ENCODE assay signal across 8 mouse cellular contexts in the genomic region with DNA sequence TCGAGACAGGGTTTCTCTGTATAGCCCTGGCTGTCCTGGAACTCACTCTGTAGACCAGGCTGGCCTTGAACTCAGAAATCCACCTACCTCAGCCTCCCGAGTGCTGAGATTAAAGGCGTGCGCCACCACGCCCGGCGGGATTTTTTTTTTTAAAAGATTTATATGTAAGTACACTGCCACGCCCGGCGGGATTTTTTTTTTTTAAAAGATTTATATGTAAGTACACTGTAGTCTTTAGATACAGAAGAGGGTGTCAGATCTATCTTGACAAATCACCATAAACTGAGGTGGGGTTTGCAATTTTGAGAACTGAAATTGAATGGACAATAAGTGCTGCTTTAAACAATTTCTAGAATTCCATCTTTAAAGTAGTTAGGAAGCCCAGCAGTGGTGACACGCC. TPM values are rescaled to one million over a fixed set of nuclear protein-coding genes. Genes with fewer than 3 reads are reported as not detected.
DNase-seq lines count a peak whose midpoint lies in the region; ATAC-seq and TF ChIP-seq lines count a peak whose summit lies in the region.

No protein-coding gene starts in this region.

- peak overlapping the region; percentile 92 for H3K4me3 ChIP-seq in hindbrain, embryonic 10.5 days
- no peak overlapping the region for H3K4me3 ChIP-seq in hindbrain, embryonic 11.5 days (ENCODE audit: low read depth, low read length)
- H3K4me3 ChIP-seq in myocyte, result peak overlapping the region; percentile 25

- 51% methylated on average over 11 of the region's 11 CpGs for WGBS in hindbrain, embryonic 10.5 days
- 51% methylated on average over 11 of the region's 11 CpGs for WGBS in hindbrain, embryonic 11.5 days

- no peak for ATAC-seq in hindbrain, embryonic 11.5 days (ENCODE audit: low FRiP score)

- no peak overlapping the region for H3K9ac ChIP-seq in hindbrain, embryonic 11.5 days (ENCODE audit: low read depth, low read length)

- peaks cover 50% of the 10 kb centered on the region for H3K4me1 ChIP-seq in hindbrain, embryonic 10.5 days (replicated peaks)
- H3K4me1 ChIP-seq in hindbrain, embryonic 11.5 days (replicated peaks; ENCODE audit: control insufficient read depth, insufficient read depth, low read length), result peaks cover 10% of the 10 kb centered on the region

- no peaks in the 10 kb centered on the region for H3K27me3 ChIP-seq in hindbrain, embryonic 10.5 days (ENCODE audit: insufficient read depth, poor library complexity, severe bottlenecking)
- H3K27me3 ChIP-seq in hindbrain, embryonic 11.5 days (ENCODE audit: control insufficient read depth, insufficient read depth, low read length), result no peaks in the 10 kb centered on the region
- no peaks in the 10 kb centered on the region for H3K27me3 ChIP-seq in myocyte (ENCODE audit: control insufficient read depth, insufficient read depth, insufficient read length)

- DNase-seq in hindbrain, embryonic 10.5 days (ENCODE audit: low spot score), result no peak
- no peak for DNase-seq in hindbrain, embryonic 11.5 days (ENCODE audit: low spot score)
- peak; percentile 64 for DNase-seq in ZHBTc4 (ENCODE audit: low read depth, low spot score)
- DNase-seq in induced T-regulatory cell, adult 2 months (ENCODE audit: low read depth), result peak; percentile 47
- DNase-seq in natural killer cell, adult 2 months (ENCODE audit: low spot score in 2 of 2), result no peak
- DNase-seq in kidney, adult 11 months, result no peak
- no peak for DNase-seq in right cerebral cortex, postnatal 4 days

- H3ac ChIP-seq in myocyte (ENCODE audit: control insufficient read depth, insufficient read length), result no peak overlapping the region

- peaks cover 31% of the 10 kb centered on the region for H3K79me2 ChIP-seq in myocyte (ENCODE audit: control insufficient read depth, insufficient read depth)

- no peak for TF ChIP-seq POLR2A in myocyte (IDR thresholded peaks at IDR 0.05; ENCODE audit: insufficient read length, low read depth)

- peak overlapping the region; percentile 93 for H3K27ac ChIP-seq in hindbrain, embryonic 10.5 days
- H3K27ac ChIP-seq in hindbrain, embryonic 11.5 days (ENCODE audit: low read depth, low read length), result no peak overlapping the region

- peaks cover 42% of the 10 kb centered on the region for H3K36me3 ChIP-seq in hindbrain, embryonic 10.5 days
- H3K36me3 ChIP-seq in hindbrain, embryonic 11.5 days (ENCODE audit: control insufficient read depth, insufficient read depth, low read length), result peaks cover 8% of the 10 kb centered on the region
- peaks cover 27% of the 10 kb centered on the region for H3K36me3 ChIP-seq in myocyte (ENCODE audit: control insufficient read depth, insufficient read depth)

- H3K4me2 ChIP-seq in hindbrain, embryonic 11.5 days (replicated peaks; ENCODE audit: low read depth, low read length), result no peak overlapping the region
- H3K4me2 ChIP-seq in myocyte (ENCODE audit: low read depth), result peak overlapping the region; percentile 82

- H3K9me3 ChIP-seq in hindbrain, embryonic 10.5 days, result no peaks in the 10 kb centered on the region
- H3K9me3 ChIP-seq in hindbrain, embryonic 11.5 days (ENCODE audit: control insufficient read depth, low read length), result no peaks in the 10 kb centered on the region

TF ChIP-seq in myocyte, 11 proteins besides CTCF, POLR2A, EP300 and RAD21:
- TF ChIP-seq USF1 (IDR thresholded peaks at IDR 0.05; ENCODE audit: low read depth), result no peak
- no peak for TF ChIP-seq REST (IDR thresholded peaks at IDR 0.05; ENCODE audit: insufficient read depth, insufficient read length)
- no peak for TF ChIP-seq TCF12 (IDR thresholded peaks at IDR 0.05; ENCODE audit: insufficient read depth, poor library complexity, severe bottlenecking)

RNA-seq across cellular contexts. Expression of a gene that starts 0.9 kb away (rescaled TPM):
- polyA plus RNA-seq in hindbrain, embryonic 10.5 days (2016; fragmentation: Nextera tagmentation; extraction: Ambion mirVana), result 2.3 and 4.7 TPM in 2 replicates
- 3.1 and 4.6 TPM in 2 replicates for polyA plus RNA-seq in hindbrain, embryonic 11.5 days (2014; fragmentation: Nextera tagmentation; extraction: Ambion mirVana)
- polyA plus RNA-seq in myocyte (2012; fragmentation: generic; extraction: Trizol), result 0.78 TPM

RNA-seq across cellular contexts. Expression of a gene that starts 5.1 kb away (rescaled TPM):
- polyA plus RNA-seq in hindbrain, embryonic 10.5 days (2016; fragmentation: Nextera tagmentation; extraction: Ambion mirVana), result 860 and 944 TPM in 2 replicates
- polyA plus RNA-seq in hindbrain, embryonic 11.5 days (2014; fragmentation: Nextera tagmentation; extraction: Ambion mirVana), result 774 and 789 TPM in 2 replicates
- polyA plus RNA-seq in myocyte (2012; fragmentation: generic; extraction: Trizol), result 2,314 TPM

RNA-seq across cellular contexts. Expression of a gene that starts 5.4 kb away (rescaled TPM):
- 5.0 and 5.6 TPM in 2 replicates for polyA plus RNA-seq in hindbrain, embryonic 10.5 days (2016; fragmentation: Nextera tagmentation; extraction: Ambion mirVana)
- polyA plus RNA-seq in hindbrain, embryonic 11.5 days (2014; fragmentation: Nextera tagmentation; extraction: Ambion mirVana), result 7.7 and 8.0 TPM in 2 replicates
- 0.80 TPM for polyA plus RNA-seq in myocyte (2012; fragmentation: generic; extraction: Trizol)

Comparison
In these comparisons a context has a peak if more than half of its experiments do, and no peak if none do; other contexts are left out.
1. DNase-seq: peak in ZHBTc4 (single experiment) and induced T-regulatory cell, adult 2 months (single experiment); none in hindbrain, embryonic 10.5 days (single experiment), hindbrain, embryonic 11.5 days (single experiment), natural killer cell, adult 2 months (0 of 2), kidney, adult 11 months (single experiment) and right cerebral cortex, postnatal 4 days (single experiment).